Mouse (Mus musculus) liver, postnatal 0 days (tissue): ENCODE measurements at regions not wholly inside any gene's neighbourhood (a gene's known extent, or its start where the extent isn't known, plus 50 kb on each side); places are given as distances from the start of the nearest gene placed in this dataset.

Experiments
- CTCF ChIP-seq: sonication (generic); IDR thresholded peaks from 2 replicates; pipeline ENCODE4 v1.5.1; 2016; ENCODE audit warnings: antibody characterized with exemption, low read depth
- EP300 ChIP-seq: IDR thresholded peaks from 2 replicates; pipeline ENCODE4 v1.6.1; 2016; ENCODE audit warnings: antibody characterized with exemption, low read depth, mild to moderate bottlenecking

DNA sequence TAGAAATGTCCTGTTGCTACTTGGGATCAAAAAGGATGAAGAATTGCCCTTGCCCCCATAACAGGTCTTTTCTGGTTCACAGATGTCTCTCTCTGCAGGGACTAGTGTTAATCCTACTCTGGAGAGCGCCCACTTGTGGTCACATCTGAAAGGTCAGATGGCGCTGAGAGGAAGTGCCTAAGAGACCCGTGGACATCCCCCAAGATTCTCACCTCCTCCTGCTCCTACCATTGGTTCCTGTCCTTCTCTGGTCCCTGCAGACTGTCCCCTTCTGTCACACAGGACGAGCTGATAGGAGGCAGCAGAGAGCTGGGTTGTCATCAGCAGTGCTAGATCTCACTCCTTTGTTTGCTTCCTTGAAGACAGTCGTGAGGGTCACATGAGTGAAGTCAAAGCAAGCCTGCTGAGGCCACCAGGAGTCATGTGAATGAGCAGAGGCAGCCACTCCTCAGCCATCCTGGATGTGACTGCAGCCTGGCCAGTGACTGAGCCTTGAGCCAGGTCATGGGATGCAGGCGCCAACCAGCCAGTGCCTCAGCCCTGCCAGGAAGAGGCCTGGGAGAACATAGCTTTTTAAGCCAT lies 420.6 kb downstream of the Matn1 start:
- TF ChIP-seq CTCF, result peak; percentile 56
- no peak for TF ChIP-seq EP300
